Comparison of ENCODE assay signal across 17 mouse cellular contexts in genomic region chr8:87744556-87744955, GRCm38 (mm10).
DNase-seq lines count a peak whose midpoint lies in the region; ATAC-seq and TF ChIP-seq lines count a peak whose summit lies in the region.
"Had no signal": no experiment of that assay in that cellular context is flagged by ENCODE, and none has a peak within 500 bp of the region (broad histone marks: within the 10 kb centered on the region; RNA-seq: fewer than 3 reads in every experiment).

No protein-coding gene starts in this region.

- H3K9ac ChIP-seq in forebrain, embryonic 11.5 days (ENCODE audit: low read length), result no peak overlapping the region
- H3K9ac ChIP-seq in forebrain, postnatal 0 days, result no peak overlapping the region
- H3K9ac ChIP-seq in hindbrain, embryonic 13.5 days, result no peak overlapping the region
- no peak overlapping the region for H3K9ac ChIP-seq in midbrain, embryonic 11.5 days (ENCODE audit: low read length)
- H3K9ac ChIP-seq: embryonic facial prominence, embryonic 13.5 days; intestine, embryonic 15.5 days; liver, embryonic 14.5 days had no signal

- ATAC-seq in forebrain, embryonic 11.5 days (replicated peaks; ENCODE audit: low FRiP score), result no peak
- ATAC-seq in forebrain, postnatal 0 days, result no peak
- no peak for ATAC-seq in hindbrain, embryonic 13.5 days (ENCODE audit: low FRiP score)
- no peak for ATAC-seq in midbrain, embryonic 11.5 days (ENCODE audit: low FRiP score)
- no peak for ATAC-seq in erythroblast, adult 5-6 weeks (replicated peaks; ENCODE audit: low FRiP score, poor library complexity, severe bottlenecking)
- ATAC-seq: activated CD4-positive, CD25-positive, alpha-beta regulatory T cell, adult 4 months; intestine, embryonic 15.5 days had no signal

- peak overlapping the region; percentile 48 for H3K27ac ChIP-seq in forebrain, embryonic 11.5 days (ENCODE audit: low read depth, low read length)
- H3K27ac ChIP-seq in forebrain, postnatal 0 days (ENCODE audit: low read depth, low read length), result no peak overlapping the region
- peak overlapping the region; percentile 92 for H3K27ac ChIP-seq in hindbrain, embryonic 13.5 days
- peak overlapping the region; percentile 67 for H3K27ac ChIP-seq in midbrain, embryonic 11.5 days (ENCODE audit: low read depth, low read length)
- H3K27ac ChIP-seq: embryonic facial prominence, embryonic 13.5 days; intestine, embryonic 15.5 days; kidney, postnatal 0 days; liver, embryonic 14.5 days had no signal

- WGBS in forebrain, embryonic 11.5 days, result 66% methylated on average over 6 of the region's 6 CpGs
- WGBS in forebrain, postnatal 0 days, result 37% methylated on average over 6 of the region's 6 CpGs
- 71% methylated on average over 6 of the region's 6 CpGs for WGBS in hindbrain, embryonic 13.5 days
- WGBS in midbrain, embryonic 11.5 days, result 86% methylated on average over 6 of the region's 6 CpGs

- no peak overlapping the region for H3K4me3 ChIP-seq in forebrain, embryonic 11.5 days (ENCODE audit: low read depth, low read length)
- no peak overlapping the region for H3K4me3 ChIP-seq in forebrain, postnatal 0 days (ENCODE audit: low read depth, low read length)
- no peak overlapping the region for H3K4me3 ChIP-seq in hindbrain, embryonic 13.5 days
- H3K4me3 ChIP-seq in midbrain, embryonic 11.5 days (ENCODE audit: low read depth, low read length), result no peak overlapping the region
- H3K4me3 ChIP-seq: embryonic facial prominence, embryonic 13.5 days; intestine, embryonic 15.5 days had no signal

- no peak for TF ChIP-seq CTCF in forebrain, postnatal 0 days (IDR thresholded peaks at IDR 0.05; ENCODE audit: low read depth)

- no peaks in the 10 kb centered on the region for H3K9me3 ChIP-seq in forebrain, embryonic 11.5 days (ENCODE audit: control insufficient read depth, low read length)
- H3K9me3 ChIP-seq in forebrain, postnatal 0 days (ENCODE audit: low read length), result no peaks in the 10 kb centered on the region
- H3K9me3 ChIP-seq in hindbrain, embryonic 13.5 days, result no peaks in the 10 kb centered on the region
- no peaks in the 10 kb centered on the region for H3K9me3 ChIP-seq in midbrain, embryonic 11.5 days (ENCODE audit: control insufficient read depth, low read length)
- H3K9me3 ChIP-seq: embryonic facial prominence, embryonic 13.5 days; intestine, embryonic 15.5 days had no signal

- DNase-seq in forebrain, embryonic 11.5 days (ENCODE audit: low spot score), result no peak
- no peak for DNase-seq in forebrain, postnatal 0 days
- no peak for DNase-seq in midbrain, embryonic 11.5 days (ENCODE audit: low spot score, missing footprints)
- no peak for DNase-seq in adrenal gland, postnatal 10 days
- DNase-seq in kidney, adult 8-10 months, result no peak
- no peak for DNase-seq in thymus, postnatal 0 days (ENCODE audit: low spot score)
- DNase-seq: gastrocnemius, postnatal 14 days; heart, postnatal 14 days; lung, postnatal 10 days; thymus, adult 2 months had no signal

- no peaks in the 10 kb centered on the region for H3K36me3 ChIP-seq in forebrain, embryonic 11.5 days (ENCODE audit: control insufficient read depth, insufficient read depth, low read length)
- no peaks in the 10 kb centered on the region for H3K36me3 ChIP-seq in forebrain, postnatal 0 days (ENCODE audit: insufficient read depth)
- no peaks in the 10 kb centered on the region for H3K36me3 ChIP-seq in hindbrain, embryonic 13.5 days
- H3K36me3 ChIP-seq in midbrain, embryonic 11.5 days (ENCODE audit: control insufficient read depth, insufficient read depth, low read length), result no peaks in the 10 kb centered on the region
- H3K36me3 ChIP-seq: embryonic facial prominence, embryonic 13.5 days; intestine, embryonic 15.5 days had no signal

- H3K27me3 ChIP-seq in forebrain, embryonic 11.5 days (ENCODE audit: control insufficient read depth, insufficient read depth, low read length), result no peaks in the 10 kb centered on the region
- H3K27me3 ChIP-seq in forebrain, postnatal 0 days (ENCODE audit: insufficient read depth, low read length), result no peaks in the 10 kb centered on the region
- no peaks in the 10 kb centered on the region for H3K27me3 ChIP-seq in hindbrain, embryonic 13.5 days
- no peaks in the 10 kb centered on the region for H3K27me3 ChIP-seq in midbrain, embryonic 11.5 days (ENCODE audit: control insufficient read depth, insufficient read depth, low read length)
- H3K27me3 ChIP-seq: embryonic facial prominence, embryonic 13.5 days; intestine, embryonic 15.5 days had no signal

- no peak overlapping the region for H3K4me2 ChIP-seq in forebrain, embryonic 11.5 days (ENCODE audit: low read depth, low read length, severe bottlenecking)
- H3K4me2 ChIP-seq in forebrain, postnatal 0 days (ENCODE audit: low read depth), result no peak overlapping the region
- no peak overlapping the region for H3K4me2 ChIP-seq in hindbrain, embryonic 13.5 days
- no peak overlapping the region for H3K4me2 ChIP-seq in midbrain, embryonic 11.5 days
- H3K4me2 ChIP-seq: embryonic facial prominence, embryonic 13.5 days; intestine, embryonic 15.5 days had no signal

- peaks cover 29% of the 10 kb centered on the region for H3K4me1 ChIP-seq in forebrain, embryonic 11.5 days (replicated peaks; ENCODE audit: control insufficient read depth, insufficient read depth, low read length)
- peaks cover 16% of the 10 kb centered on the region for H3K4me1 ChIP-seq in forebrain, postnatal 0 days (ENCODE audit: insufficient read depth)
- peaks cover 95% of the 10 kb centered on the region for H3K4me1 ChIP-seq in hindbrain, embryonic 13.5 days (replicated peaks)
- H3K4me1 ChIP-seq in midbrain, embryonic 11.5 days (ENCODE audit: control insufficient read depth, insufficient read depth, low read length), result peaks cover 19% of the 10 kb centered on the region
